Mouse (Mus musculus): Measurements from ENCODE around the gene 1700008P02Rik.
"Not testable (repeated sequence)": the region's sequence is repeated elsewhere in the genome, so short reads cannot be mapped to it uniquely, and the experiment has no call there.

The 1700008P02Rik gene

GRCm38 (mm10) chr3:6620343-6620742 lies at the start of gene 1700008P02Rik:
Gene 1700008P02Rik (minus strand): TSS chr3:6620443.
- in situ Hi-C loops (cut with MboI; ENCODE audit: low pct_unique_long_range_greater_than_20kb in 1 of 2, low sequenced_read_pairs in 2 of 2, unreplicated experiment in 1 of 2), result no loop called here

- in situ Hi-C loops (cut with MboI; ENCODE audit: low pct_unique_long_range_greater_than_20kb in 1 of 2, low sequenced_read_pairs in 2 of 2, unreplicated experiment in 1 of 2), result no loop called here
Observed at GRCm38 (mm10) chr3:6649411-6649810, 29.2 kb upstream of the 1700008P02Rik start.

- in situ Hi-C loops (cut with MboI; ENCODE audit: low pct_unique_long_range_greater_than_20kb in 1 of 2, low sequenced_read_pairs in 2 of 2, unreplicated experiment in 1 of 2), result not testable (repeated sequence)
Observed at GRCm38 (mm10) chr3:6638151-6638550, 17.9 kb upstream of the 1700008P02Rik start.

GRCm38 (mm10) chr3:6634256-6634655 lies 14.0 kb upstream of the 1700008P02Rik start:
- in situ Hi-C loops (cut with MboI; ENCODE audit: low pct_unique_long_range_greater_than_20kb in 1 of 2, low sequenced_read_pairs in 2 of 2, unreplicated experiment in 1 of 2), result no loop called here

GRCm38 (mm10) chr3:6617881-6618280 lies 2.4 kb downstream of the 1700008P02Rik start:
- in situ Hi-C loops (cut with MboI; ENCODE audit: low pct_unique_long_range_greater_than_20kb in 1 of 2, low sequenced_read_pairs in 2 of 2, unreplicated experiment in 1 of 2), result no loop called here
